Mouse (Mus musculus) megakaryocyte-erythroid progenitor cell, adult 5-6 weeks (primary cell): ENCODE results near the gene Zfp106. TPM values are rescaled to one million over a fixed set of nuclear protein-coding genes. Genes with fewer than 3 reads are reported as not detected.

Experiments
- ATAC-seq: replicated peaks from 2 replicates; pipeline ENCODE4 v1.8.0; 2016; ENCODE audit warnings: mild to moderate bottlenecking, inconsistent platforms; ENCODE audit not compliant: severe bottlenecking, poor library complexity, low FRiP score, low TSS enrichment
- total RNA-seq, 2 experiments: library from RNA; stranded (forward) in 1 of 2; stranded (reverse) in 1 of 2; fragments of 200-1000, 215-1000 nt in 1 of 2; fragments of >200 nt in 1 of 2; fragmentation: Nextera tagmentation in 1 of 2; gene quantifications; 2 replicates each; pipeline ENCODE4 v1.2.3; 2014 to 2017

Gene Zfp106
- total RNA-seq, 2 experiments from 2014 or later = 100 to 126 TPM

- no peak for ATAC-seq
Measured at GRCm38 (mm10) chr2:120482506-120483389, 80.9 kb downstream of the Zfp106 start.

- no peak for ATAC-seq
Measured at GRCm38 (mm10) chr2:120481921-120482320, 81.7 kb downstream of the Zfp106 start.

GRCm38 (mm10) chr2:120478600-120478999 is 85.0 kb downstream of the Zfp106 start:
- ATAC-seq = peak; percentile 72

- ATAC-seq = no peak
Measured at GRCm38 (mm10) chr2:120476277-120477087, 87.2 kb downstream of the Zfp106 start.

GRCm38 (mm10) chr2:120470856-120471255 is 92.8 kb downstream of the Zfp106 start:
- ATAC-seq = no peak

GRCm38 (mm10) chr2:120469715-120470114 is 93.9 kb downstream of the Zfp106 start:
- no peak for ATAC-seq

- ATAC-seq = no peak
Measured at GRCm38 (mm10) chr2:120469220-120469619, 94.4 kb downstream of the Zfp106 start.

GRCm38 (mm10) chr2:120468011-120468410 is 95.6 kb downstream of the Zfp106 start:
- no peak for ATAC-seq

- ATAC-seq = no peak
Measured at GRCm38 (mm10) chr2:120465397-120465785, 98.3 kb downstream of the Zfp106 start.

GRCm38 (mm10) chr2:120464732-120465396 is 98.8 kb downstream of the Zfp106 start:
- no peak for ATAC-seq

GRCm38 (mm10) chr2:120464091-120464490 is 99.6 kb downstream of the Zfp106 start:
- no peak for ATAC-seq

- ATAC-seq = no peak
Measured at GRCm38 (mm10) chr2:120463328-120463727, 100.3 kb downstream of the Zfp106 start.

GRCm38 (mm10) chr2:120460216-120460615 is 103.4 kb downstream of the Zfp106 start:
- no peak for ATAC-seq

Other genes starting within 250 kb of the Zfp106 start
- gene Pla2g4f, start 249.7 kb downstream of the Zfp106 start, total RNA-seq (2014; fragmentation: Nextera tagmentation) = not detected in 2 replicates
- gene Pla2g4f, start 249.7 kb downstream of the Zfp106 start, total RNA-seq (2017) = not detected in 2 replicates
- 26.2 and 59.5 TPM in 2 replicates for gene Vps39, start 210.7 kb downstream of the Zfp106 start, total RNA-seq (2014; fragmentation: Nextera tagmentation)
- gene Vps39, start 210.7 kb downstream of the Zfp106 start, total RNA-seq (2017) = 29.8 and 39.0 TPM in 2 replicates
- gene Ganc, start 159.9 kb downstream of the Zfp106 start, total RNA-seq (2014; fragmentation: Nextera tagmentation) = 11.2 and 14.2 TPM in 2 replicates
- gene Ganc, start 159.9 kb downstream of the Zfp106 start, total RNA-seq (2017) = 10.3 and 13.6 TPM in 2 replicates
- 18.9 and 33.1 TPM in 2 replicates for gene Tmem87a, start 159.7 kb downstream of the Zfp106 start, total RNA-seq (2014; fragmentation: Nextera tagmentation)
- 59.9 and 69.4 TPM in 2 replicates for gene Tmem87a, start 159.7 kb downstream of the Zfp106 start, total RNA-seq (2017)
- 0.59 TPM in 1 of 2 replicates, not detected in the other for gene Capn3, start 107.8 kb downstream of the Zfp106 start, total RNA-seq (2014; fragmentation: Nextera tagmentation)
- 0.11 TPM in 1 of 2 replicates, not detected in the other for gene Capn3, start 107.8 kb downstream of the Zfp106 start, total RNA-seq (2017)
- 57.8 and 76.4 TPM in 2 replicates for gene Snap23, start 3.8 kb upstream of the Zfp106 start, total RNA-seq (2014; fragmentation: Nextera tagmentation)
- gene Snap23, start 3.8 kb upstream of the Zfp106 start, total RNA-seq (2017) = 136 and 161 TPM in 2 replicates
- 19.9 and 27.4 TPM in 2 replicates for gene Haus2, start 45.5 kb upstream of the Zfp106 start, total RNA-seq (2014; fragmentation: Nextera tagmentation)
- 15.4 and 22.6 TPM in 2 replicates for gene Haus2, start 45.5 kb upstream of the Zfp106 start, total RNA-seq (2017)
- gene Lrrc57, start 45.7 kb upstream of the Zfp106 start, total RNA-seq (2014; fragmentation: Nextera tagmentation) = 8.1 and 13.7 TPM in 2 replicates
- gene Lrrc57, start 45.7 kb upstream of the Zfp106 start, total RNA-seq (2017) = 14.1 and 27.4 TPM in 2 replicates
- gene Stard9, start 65.3 kb upstream of the Zfp106 start, total RNA-seq (2014; fragmentation: Nextera tagmentation) = 0.07 and 0.59 TPM in 2 replicates
- gene Stard9, start 65.3 kb upstream of the Zfp106 start, total RNA-seq (2017) = 0.19 and 0.61 TPM in 2 replicates